Mouse (Mus musculus) Patski (cell line): ENCODE data around the gene Nup160. TPM values are rescaled to one million over a fixed set of nuclear protein-coding genes. Genes with fewer than 3 reads are reported as not detected.

Source experiments
- ATAC-seq: fragments of 100-300 bp; one replicate; pipeline ENCODE4 v1.8.0; 2021
- CTCF ChIA-PET: fragments of 350-600 bp; sonication (Branson Sonifier 250); formaldehyde crosslinking; loops from one replicate; lab custom pipeline; 2022; ENCODE audit warnings: inconsistent platforms; lab: Charles Lee
- POLR2A ChIA-PET: fragments of 350-600 bp; sonication (Branson Sonifier 250); formaldehyde crosslinking; loops from one replicate; lab custom pipeline; 2022; ENCODE audit warnings: antibody characterized with exemption, inconsistent platforms; lab: Charles Lee
- DNase-seq: peaks from one replicate; pipeline ENCODE4 v3.0.0-alpha.2; 2011; ENCODE audit warnings: low read depth, low spot score
- H3K27me3 ChIP-seq: fragments of 371-371 bp; one replicate; pipeline ENCODE4 v1.5.1; 2021
- CTCF ChIP-seq: fragments of 100-300 bp; IDR thresholded peaks from one replicate; pipeline ENCODE4 v1.5.1; 2021
- in situ Hi-C: fragments of 300-500 bp; cut with MboI; formaldehyde crosslinking; loops from 3 replicates; pipeline ENCODE4 v1.11.1; 2018; ENCODE audit warnings: low pct_unique_long_range_greater_than_20kb, mixed read lengths
- polyA plus RNA-seq: library from polyadenylated mRNA; unstranded; gene quantifications from one replicate; pipeline ENCODE4 v1.2.3, GENCODE M21; 2021

Nup160 gene
- polyA plus RNA-seq = 32.2 TPM

DNA sequence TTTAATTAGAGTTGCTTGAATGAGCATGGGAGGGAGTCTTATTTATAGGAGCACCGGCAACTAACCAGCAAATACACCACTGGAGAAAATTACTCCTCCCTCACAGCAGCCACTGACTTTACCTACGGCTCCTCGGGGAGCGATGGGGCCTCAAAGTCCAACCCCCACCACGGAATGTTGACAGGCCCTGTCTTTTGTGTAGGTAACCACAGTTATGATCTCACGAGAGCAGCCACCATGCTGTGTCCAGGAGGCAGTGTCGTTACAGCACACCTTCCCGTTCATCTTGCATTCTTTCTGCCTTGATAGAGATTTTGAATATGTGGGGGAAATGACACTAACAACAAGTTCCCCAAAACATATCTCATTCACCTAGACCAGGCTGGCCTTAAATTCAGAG, at the start of gene Nup160:
Gene Nup160, plus strand, starts transcription at position 209 of the 400 bp plus-strand sequence.
- H3K27me3 ChIP-seq = no peaks in the 10 kb centered on the region
- DNase-seq (no peak), ATAC-seq (no peak)
- ChIA-PET CTCF (no interaction called here), POLR2A (no interaction called here)
- no peak for TF ChIP-seq CTCF
- in situ Hi-C loops = loop anchor here (5.0 kb wide), 1 partner anchor 95 kb away; the partner anchor contains the start of gene Ptprj

DNA sequence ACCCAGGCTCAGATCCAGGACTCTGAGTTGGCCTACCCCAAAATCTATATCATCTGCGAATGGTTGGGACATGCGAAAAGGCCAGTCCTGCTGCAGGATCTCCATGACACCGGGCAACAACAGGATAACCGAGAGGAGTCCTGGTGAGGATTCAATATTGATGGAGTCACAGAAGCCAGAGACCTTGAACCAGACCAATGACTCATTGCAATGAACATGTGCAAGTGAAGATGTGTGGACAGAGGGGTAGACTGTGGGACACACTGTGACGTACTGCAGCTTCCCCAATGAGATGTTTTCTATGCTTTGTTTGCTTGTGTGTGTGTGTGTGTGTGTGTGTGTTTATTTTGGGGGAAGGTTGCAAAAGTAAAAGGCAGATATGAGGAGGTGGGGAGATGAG, 48.8 kb upstream of the Nup160 start:
- CTCF ChIA-PET = interaction anchor here (0.9 to 2.3 kb wide), 3 partner anchors 11 to 174 kb away, joined by 3 to 5 read pairs (median 4); no protein-coding TSS in a partner anchor
- in situ Hi-C loops = no loop called here
- DNase-seq = no peak

DNA sequence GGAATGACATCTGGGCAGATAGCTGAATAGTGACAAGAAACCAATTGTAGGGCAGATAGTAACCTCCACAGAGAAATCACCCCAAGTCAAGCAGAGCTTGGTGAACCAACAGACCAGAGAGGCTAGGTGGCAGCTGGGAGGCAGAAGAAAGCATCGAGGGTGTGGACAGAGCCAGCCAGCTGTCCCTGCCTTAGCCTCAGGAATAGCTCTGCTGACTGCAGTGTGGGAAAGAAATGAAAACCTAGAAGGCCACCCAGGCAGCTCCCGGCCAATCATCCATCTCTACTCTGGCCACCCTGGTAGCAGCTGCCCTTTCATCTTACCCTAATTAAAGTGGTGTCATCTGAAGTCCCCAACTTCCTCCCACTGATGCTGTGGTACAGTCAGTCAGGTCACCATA, 47.5 kb upstream of the Nup160 start:
- ATAC-seq = no peak
- in situ Hi-C loops = no loop called here
- ChIA-PET CTCF (no interaction called here), POLR2A (no interaction called here)
- DNase-seq = no peak
- no peak for TF ChIP-seq CTCF
- H3K27me3 ChIP-seq = no peaks in the 10 kb centered on the region

More for the DNA sequence above, 48.8 kb upstream of the Nup160 start:
- H3K27me3 ChIP-seq = no peaks in the 10 kb centered on the region
- no peak for ATAC-seq
- no peak for TF ChIP-seq CTCF
- POLR2A ChIA-PET = no interaction called here

DNA sequence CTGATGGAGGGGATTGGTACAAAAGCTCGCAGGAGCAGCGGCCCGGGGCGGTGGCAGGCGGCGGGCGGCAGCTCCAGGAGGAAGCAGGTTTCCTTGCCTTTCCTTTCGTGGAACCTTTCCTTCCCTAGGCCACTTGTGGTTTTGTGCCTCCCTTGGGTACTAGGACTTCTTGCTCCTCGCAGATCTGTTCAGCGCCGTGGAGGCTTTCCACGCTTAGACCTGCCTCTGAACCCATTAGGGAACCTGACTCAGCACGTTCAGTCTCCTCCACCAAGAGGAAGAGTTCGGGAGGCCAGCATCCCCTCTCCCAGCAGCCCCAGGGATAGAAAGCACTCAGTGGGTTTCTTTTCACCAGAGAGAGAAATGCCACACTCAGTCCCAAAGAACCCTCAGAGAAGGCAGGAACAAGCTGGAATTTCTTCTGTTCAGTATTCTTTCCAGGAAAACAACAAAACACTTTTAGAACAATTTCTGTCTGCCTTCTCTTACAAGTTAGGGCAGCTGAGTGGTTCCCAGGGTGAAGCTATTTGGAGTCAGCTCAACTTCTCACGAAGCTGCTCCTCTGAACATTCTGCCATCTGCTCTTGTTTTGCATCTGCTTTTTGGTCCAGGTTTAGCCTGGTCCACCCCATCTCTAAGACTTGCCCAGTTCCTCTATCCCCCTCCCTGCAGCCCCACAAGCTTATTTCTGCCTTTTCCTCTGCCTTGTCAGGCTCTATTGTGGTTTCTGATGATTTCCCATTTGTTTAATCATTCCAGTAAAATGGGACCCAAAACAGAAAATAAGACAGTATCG, 44.9 kb upstream of the Nup160 start:
- no peaks in the 10 kb centered on the region for H3K27me3 ChIP-seq
- DNase-seq = no peak
- ChIA-PET POLR2A (no interaction called here), CTCF (no interaction called here)
- TF ChIP-seq CTCF = no peak
- in situ Hi-C loops = loop anchor here (5.0 kb wide), 1 partner anchor 165 kb away; no protein-coding TSS in a partner anchor
- ATAC-seq = no peak

DNA sequence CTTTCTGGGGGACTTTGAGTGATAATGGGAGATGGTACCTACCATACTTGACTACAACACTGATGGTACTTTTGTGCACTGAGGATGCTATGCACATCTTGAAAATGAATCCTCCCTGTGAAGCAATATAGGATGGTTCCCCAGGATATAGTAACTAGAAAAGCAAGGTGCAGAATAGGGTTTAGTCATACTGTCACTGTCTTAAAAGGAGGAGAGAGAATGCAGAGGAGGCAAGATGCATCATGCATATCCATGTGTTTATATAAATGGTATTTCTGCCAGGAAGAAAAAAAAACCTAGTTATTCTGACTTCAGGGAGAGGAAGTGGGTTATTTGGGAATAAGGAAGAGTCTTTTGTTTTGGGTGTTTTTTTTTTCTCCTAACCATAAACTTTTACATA, 42.3 kb upstream of the Nup160 start:
- POLR2A ChIA-PET = interaction anchor here (0.6 kb wide), 1 partner anchor 34 kb away, joined by 3 read pairs; no protein-coding TSS in a partner anchor
- no peaks in the 10 kb centered on the region for H3K27me3 ChIP-seq
- CTCF ChIA-PET = no interaction called here
- in situ Hi-C loops = loop anchor here (5.0 kb wide), 1 partner anchor 167 kb away; no protein-coding TSS in a partner anchor
- ATAC-seq = no peak
- TF ChIP-seq CTCF = no peak
- DNase-seq = no peak

DNA sequence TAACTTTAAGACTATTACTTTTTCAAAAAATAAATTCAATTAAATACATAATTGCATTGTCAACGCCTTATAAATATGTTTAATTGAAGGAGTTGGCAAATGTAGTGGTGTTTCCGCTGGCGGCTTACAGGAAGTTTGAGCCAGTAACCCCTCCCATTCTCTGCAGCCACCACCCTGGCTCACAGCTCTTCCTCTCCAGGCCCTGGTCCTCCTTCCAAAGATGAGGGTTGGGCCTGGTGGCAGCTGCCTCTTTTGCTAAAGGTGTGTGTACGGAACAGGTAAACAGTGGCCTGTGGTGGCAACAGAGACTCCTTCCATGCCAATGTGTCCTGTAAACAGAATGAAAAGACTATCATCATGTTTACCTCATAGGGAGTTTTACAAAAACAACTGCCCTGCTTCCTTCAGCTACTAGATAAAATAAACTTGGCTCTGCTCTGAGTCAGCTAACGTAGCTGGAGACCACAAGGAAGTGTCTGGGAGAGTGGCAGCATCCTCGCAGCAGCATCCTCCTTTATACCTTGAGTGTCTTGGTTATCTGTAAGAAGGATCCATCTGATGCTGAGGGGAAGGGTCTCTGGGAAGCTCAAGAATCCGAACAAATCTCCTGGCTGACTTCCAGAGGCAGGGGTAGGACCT, 41.8 kb upstream of the Nup160 start:
- in situ Hi-C loops = no loop called here
- no peaks in the 10 kb centered on the region for H3K27me3 ChIP-seq
- POLR2A ChIA-PET = interaction anchor here (0.6 kb wide), 1 partner anchor 34 kb away, joined by 3 read pairs; no protein-coding TSS in a partner anchor
- CTCF ChIA-PET = interaction anchor here (1.2 kb wide), 1 partner anchor 10 kb away, joined by 3 read pairs; no protein-coding TSS in a partner anchor
- no peak for DNase-seq
- TF ChIP-seq CTCF = no peak
- ATAC-seq = no peak

DNA sequence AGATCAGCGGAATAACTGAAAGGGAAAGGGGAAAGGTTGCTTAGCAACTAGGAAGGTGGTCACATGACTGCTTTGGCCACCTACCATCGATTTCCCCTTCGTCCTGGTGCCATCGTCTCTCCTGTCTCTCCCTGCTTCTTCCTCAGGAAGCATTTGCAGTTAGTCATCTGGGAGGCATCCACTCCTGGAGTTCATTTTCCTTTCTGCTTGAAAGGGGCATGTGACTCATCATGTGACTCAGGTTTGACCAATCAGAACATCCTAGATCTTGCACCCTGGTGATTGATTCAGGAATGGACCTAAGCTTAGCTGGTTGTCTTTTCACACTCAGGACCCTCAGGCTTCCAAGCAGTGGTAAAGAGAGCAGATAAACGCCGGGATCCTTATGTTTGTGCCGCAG, 40.2 kb upstream of the Nup160 start:
- no peak for ATAC-seq
- POLR2A ChIA-PET = no interaction called here
- in situ Hi-C loops = no loop called here
- H3K27me3 ChIP-seq = no peaks in the 10 kb centered on the region
- DNase-seq = no peak
- TF ChIP-seq CTCF = no peak
- CTCF ChIA-PET = interaction anchor here (1.4 kb wide), 1 partner anchor 11 kb away, joined by 4 read pairs; no protein-coding TSS in a partner anchor

DNA sequence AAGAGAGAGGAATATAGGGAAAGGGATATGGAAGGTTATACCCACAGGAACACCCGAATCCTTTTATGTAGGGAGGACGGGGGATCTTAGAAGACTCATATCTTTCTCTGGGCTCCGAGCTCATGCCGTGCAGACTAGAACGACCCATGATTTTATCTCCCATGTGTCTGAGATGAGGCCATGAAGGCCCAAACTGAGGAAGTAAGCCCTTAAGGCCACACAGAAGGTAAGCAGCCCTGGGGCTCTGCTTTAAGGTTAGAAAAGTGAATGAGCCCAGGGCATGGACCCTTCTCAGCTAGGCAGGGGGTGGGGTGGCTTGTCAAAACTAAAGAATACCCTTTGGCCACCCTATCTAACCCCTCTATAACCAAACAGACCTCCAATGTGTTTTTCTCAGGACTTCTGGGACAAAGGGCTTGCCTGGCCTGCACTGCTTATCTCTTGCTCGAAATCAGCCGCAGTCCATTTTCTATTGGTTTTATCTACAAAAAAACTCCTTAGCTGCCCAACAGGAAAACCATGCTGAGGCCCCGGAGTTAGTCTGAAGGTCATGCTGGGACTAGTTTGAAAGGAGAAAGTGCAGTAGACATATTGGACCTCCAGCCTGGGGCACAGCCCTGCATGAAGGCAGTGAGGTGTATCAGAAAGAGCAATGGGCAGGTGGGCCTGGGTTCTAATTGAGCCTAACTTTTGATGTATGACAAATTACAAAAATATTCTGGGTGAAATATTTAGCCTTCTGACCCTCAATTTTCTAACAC, 37.8 kb upstream of the Nup160 start:
- ChIA-PET CTCF (interaction anchor here (0.9 to 1.6 kb wide), 4 partner anchors 11 to 51 kb away, joined by 3 to 5 read pairs (median 3); no protein-coding TSS in a partner anchor), POLR2A (no interaction called here)
- in situ Hi-C loops = no loop called here
- no peaks in the 10 kb centered on the region for H3K27me3 ChIP-seq
- no peak for ATAC-seq
- no peak for TF ChIP-seq CTCF
- no peak for DNase-seq

DNA sequence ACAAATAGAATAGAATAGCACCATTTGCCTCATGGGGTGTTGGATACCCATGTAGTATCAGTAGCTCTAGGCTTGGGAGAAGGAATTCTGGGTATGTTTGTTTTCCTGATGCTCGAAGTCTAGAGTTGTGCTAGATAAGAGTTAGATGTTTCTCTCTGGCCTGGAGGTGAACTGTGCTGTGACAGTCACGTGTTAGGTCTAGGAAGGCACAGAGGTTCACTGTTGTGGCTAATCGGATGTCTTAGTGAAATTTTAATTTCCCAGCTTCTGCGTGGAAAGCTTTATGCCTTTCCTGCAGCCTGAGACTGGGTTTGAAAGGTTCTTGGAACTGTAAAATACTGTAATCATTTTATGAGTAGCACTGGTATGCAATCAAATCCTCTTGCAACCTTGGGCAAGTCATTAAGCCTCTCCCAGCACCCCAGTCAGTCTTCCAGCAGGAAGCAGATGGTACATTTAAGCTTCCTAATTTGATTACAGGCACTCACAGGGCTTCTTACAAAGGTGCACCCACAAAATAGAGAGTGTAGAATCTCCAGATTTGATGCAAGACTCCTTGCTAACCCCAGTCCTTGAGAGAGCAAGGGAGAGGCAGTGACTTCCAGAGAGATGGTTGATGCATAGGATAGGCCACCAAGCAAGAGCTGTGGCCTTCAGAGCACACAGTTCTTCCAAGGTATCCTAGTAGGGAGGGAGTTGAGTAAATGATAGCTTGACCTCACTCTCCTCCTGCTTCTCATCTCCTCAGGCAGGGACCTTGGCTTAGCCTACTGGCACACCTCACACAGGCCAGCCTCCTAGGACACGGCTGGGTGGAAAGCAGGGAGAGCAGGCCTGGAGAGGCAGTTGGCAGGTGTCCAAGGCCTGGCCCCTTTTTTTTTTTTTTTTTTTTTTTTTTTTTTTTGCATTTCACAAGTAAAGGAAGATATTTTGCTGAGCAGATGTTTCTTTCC, 37.0 kb upstream of the Nup160 start:
- ATAC-seq = peak; percentile 74
- POLR2A ChIA-PET = no interaction called here
- TF ChIP-seq CTCF = no peak
- in situ Hi-C loops = no loop called here
- DNase-seq = no peak
- CTCF ChIA-PET = interaction anchor here (1.3 to 1.6 kb wide), 2 partner anchors 15 to 52 kb away, joined by 3 read pairs; no protein-coding TSS in a partner anchor
- H3K27me3 ChIP-seq = no peaks in the 10 kb centered on the region
